Mouse (Mus musculus) midbrain, embryonic 13.5 days (tissue): Measurements from ENCODE around the gene Akr1b8. TPM values are rescaled to one million over a fixed set of nuclear protein-coding genes. Genes with fewer than 3 reads are reported as not detected.
"Not testable (repeated sequence)": the region's sequence is repeated elsewhere in the genome, so short reads cannot be mapped to it uniquely, and the experiment has no call there.

Experiments used
- ATAC-seq: fragments of 200-750 bp; cut with Nextera tagmentation; 2 replicates; pipeline ENCODE4 v1.8.0; 2017; ENCODE audit warnings: mild to moderate bottlenecking, moderate TSS enrichment, moderate library complexity
- H3K27ac ChIP-seq: fragments of 300-500 bp; sonication (generic); 2 replicates; pipeline ENCODE4 v1.5.1; 2015; ENCODE audit warnings: inconsistent platforms, mild to moderate bottlenecking, moderate library complexity
- H3K27me3 ChIP-seq: fragments of 300-500 bp; sonication (generic); 2 replicates; pipeline ENCODE4 v1.6.1; 2015; ENCODE audit warnings: mild to moderate bottlenecking, inconsistent platforms
- H3K36me3 ChIP-seq: fragments of 300-500 bp; sonication (generic); 2 replicates; pipeline ENCODE4 v1.6.1; 2015; ENCODE audit warnings: mild to moderate bottlenecking, inconsistent platforms
- H3K4me1 ChIP-seq: fragments of 300-500 bp; sonication (generic); replicated peaks from 2 replicates; pipeline ENCODE4 v1.6.1; 2015; ENCODE audit warnings: inconsistent platforms
- H3K4me2 ChIP-seq: fragments of 300-500 bp; sonication (generic); replicated peaks from 2 replicates; pipeline ENCODE4 v1.6.1; 2015; ENCODE audit warnings: moderate library complexity, mild to moderate bottlenecking, inconsistent platforms
- H3K4me3 ChIP-seq: fragments of 300-500 bp; sonication (generic); replicated peaks from 2 replicates; pipeline ENCODE4 v1.5.1; 2015; ENCODE audit warnings: mild to moderate bottlenecking, inconsistent platforms
- H3K9ac ChIP-seq: fragments of 300-500 bp; sonication (generic); replicated peaks from 2 replicates; pipeline ENCODE4 v1.6.1; 2015; ENCODE audit warnings: mild to moderate bottlenecking, inconsistent platforms
- H3K9me3 ChIP-seq: fragments of 300-500 bp; sonication (generic); 2 replicates; pipeline ENCODE4 v1.6.1; 2016; ENCODE audit warnings: mild to moderate bottlenecking, inconsistent platforms
- WGBS: fragments of 180-500 bp; shearing (Covaris S2); methylation state at CpG from one replicate; pipeline ENCODE4 v1.1.7; 2015; 5-methylcytosine and 5-hydroxymethylcytosine counted together
- polyA plus RNA-seq: library from polyadenylated mRNA; unstranded; fragments of >200 nt; fragmentation: Nextera tagmentation; extraction: Ambion mirVana; gene quantifications from 2 replicates; pipeline ENCODE4 v1.2.1, GENCODE M21; 2015

Gene Akr1b8
- polyA plus RNA-seq, 1 experiment from 2014 or later, result 6.8 TPM

DNA sequence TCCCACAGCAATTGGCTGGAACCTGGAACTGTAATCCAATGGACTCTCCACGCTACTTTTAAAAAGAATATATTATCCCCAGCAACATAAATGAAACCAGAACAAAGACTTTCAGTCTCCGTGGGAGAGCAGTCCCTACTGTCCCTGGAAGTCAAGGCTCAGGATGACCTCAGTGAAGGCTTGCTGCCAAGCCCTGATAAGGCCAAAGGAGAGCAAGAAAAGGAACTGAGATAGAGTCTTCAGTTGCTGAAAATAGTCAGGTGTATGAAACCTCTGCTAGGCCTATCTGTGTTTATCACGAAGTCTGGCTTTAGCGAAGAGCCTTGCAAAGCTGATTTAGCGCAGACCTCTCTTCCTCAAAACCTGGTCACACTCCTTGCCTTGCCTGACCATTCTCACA lies 22.5 kb upstream of the Akr1b8 start:
- H3K4me1 ChIP-seq, result no peaks in the 10 kb centered on the region
- no peaks in the 10 kb centered on the region for H3K27me3 ChIP-seq
- H3K4me2 ChIP-seq, result no peak overlapping the region
- H3K27ac ChIP-seq, result no peak overlapping the region
- WGBS, result 87% methylated on average over 5 of the region's 5 CpGs
- no peak overlapping the region for H3K9ac ChIP-seq
- H3K36me3 ChIP-seq, result no peaks in the 10 kb centered on the region
- H3K4me3 ChIP-seq, result no peak overlapping the region
- H3K9me3 ChIP-seq, result no peaks in the 10 kb centered on the region
- no peak for ATAC-seq

GRCm38 (mm10) chr6:34331804-34332203 lies 22.1 kb upstream of the Akr1b8 start:
- not testable (repeated sequence) for H3K4me3 ChIP-seq, H3K27ac ChIP-seq, H3K4me1 ChIP-seq, H3K4me2 ChIP-seq, H3K9ac ChIP-seq, H3K9me3 ChIP-seq, H3K27me3 ChIP-seq, ATAC-seq, H3K36me3 ChIP-seq
- WGBS, result 86% methylated on average over 12 of the region's 12 CpGs

- Histone ChIP-seq H3K36me3 (no peaks in the 10 kb centered on the region), H3K27ac (no peak overlapping the region), H3K9ac (no peak overlapping the region), H3K4me1 (no peaks in the 10 kb centered on the region), H3K4me2 (no peak overlapping the region), H3K9me3 (no peaks in the 10 kb centered on the region), H3K27me3 (no peaks in the 10 kb centered on the region), H3K4me3 (no peak overlapping the region)
- WGBS, result 92% methylated on average over 5 of the region's 5 CpGs
- no peak for ATAC-seq
These were observed 19.2 kb upstream of the Akr1b8 start for GRCm38 (mm10) chr6:34334673-34335072.

GRCm38 (mm10) chr6:34337799-34338198 lies 16.1 kb upstream of the Akr1b8 start:
- Histone ChIP-seq H3K9me3 (no peaks in the 10 kb centered on the region), H3K27ac (no peak overlapping the region), H3K4me2 (no peak overlapping the region), H3K4me1 (no peaks in the 10 kb centered on the region), H3K27me3 (no peaks in the 10 kb centered on the region), H3K36me3 (no peaks in the 10 kb centered on the region), H3K4me3 (no peak overlapping the region), H3K9ac (no peak overlapping the region)
- no peak for ATAC-seq
- WGBS, result 89% methylated on average over 2 of the region's 2 CpGs

- Histone ChIP-seq H3K4me3 (no peak overlapping the region), H3K36me3 (no peaks in the 10 kb centered on the region), H3K4me2 (no peak overlapping the region), H3K9me3 (no peaks in the 10 kb centered on the region), H3K27me3 (no peaks in the 10 kb centered on the region), H3K4me1 (0 out of 2 replicates have a peak, but pooled peaks cover 10% of the 10 kb centered on the region), H3K9ac (no peak overlapping the region), H3K27ac (no peak overlapping the region)
- no peak for ATAC-seq
- WGBS, result 91% methylated on average over 4 of the region's 4 CpGs
These were observed 11.9 kb upstream of the Akr1b8 start for GRCm38 (mm10) chr6:34341991-34342390.

GRCm38 (mm10) chr6:34342476-34342875 lies 11.4 kb upstream of the Akr1b8 start:
- H3K4me3 ChIP-seq, result no peak overlapping the region
- 91% methylated on average over 2 of the region's 2 CpGs for WGBS
- no peak for ATAC-seq
- H3K4me2 ChIP-seq, result no peak overlapping the region
- H3K27ac ChIP-seq, result no peak overlapping the region
- H3K36me3 ChIP-seq, result no peaks in the 10 kb centered on the region
- no peaks in the 10 kb centered on the region for H3K9me3 ChIP-seq
- no peaks in the 10 kb centered on the region for H3K27me3 ChIP-seq
- H3K4me1 ChIP-seq, result 0 out of 2 replicates have a peak, but pooled peaks cover 10% of the 10 kb centered on the region
- no peak overlapping the region for H3K9ac ChIP-seq

GRCm38 (mm10) chr6:34343426-34343825 lies 10.5 kb upstream of the Akr1b8 start:
- no peak overlapping the region for H3K27ac ChIP-seq
- no peak for ATAC-seq
- no peaks in the 10 kb centered on the region for H3K36me3 ChIP-seq
- H3K9ac ChIP-seq, result no peak overlapping the region
- H3K4me1 ChIP-seq, result 0 out of 2 replicates have a peak, but pooled peaks cover 10% of the 10 kb centered on the region
- H3K4me3 ChIP-seq, result no peak overlapping the region
- H3K27me3 ChIP-seq, result no peaks in the 10 kb centered on the region
- WGBS, result 86% methylated on average over 6 of the region's 6 CpGs
- no peak overlapping the region for H3K4me2 ChIP-seq
- H3K9me3 ChIP-seq, result no peaks in the 10 kb centered on the region

GRCm38 (mm10) chr6:34344135-34344850 lies 9.6 kb upstream of the Akr1b8 start:
- WGBS, result 29% methylated on average over 10 of the region's 10 CpGs
- no peak overlapping the region for H3K27ac ChIP-seq
- H3K27me3 ChIP-seq, result no peaks in the 10 kb centered on the region
- no peak for ATAC-seq
- no peaks in the 10 kb centered on the region for H3K9me3 ChIP-seq
- no peak overlapping the region for H3K9ac ChIP-seq
- 0 out of 2 replicates have a peak overlapping the region, but pooled peaks have one; percentile 5 for H3K4me2 ChIP-seq
- no peak overlapping the region for H3K4me3 ChIP-seq
- 0 out of 2 replicates have a peak, but pooled peaks cover 10% of the 10 kb centered on the region for H3K4me1 ChIP-seq
- H3K36me3 ChIP-seq, result no peaks in the 10 kb centered on the region

GRCm38 (mm10) chr6:34344935-34345334 lies 9.0 kb upstream of the Akr1b8 start:
- Histone ChIP-seq H3K4me1 (0 out of 2 replicates have a peak, but pooled peaks cover 10% of the 10 kb centered on the region), H3K9me3 (no peaks in the 10 kb centered on the region), H3K36me3 (no peaks in the 10 kb centered on the region), H3K4me3 (no peak overlapping the region), H3K9ac (no peak overlapping the region), H3K4me2 (0 out of 2 replicates have a peak overlapping the region, but pooled peaks have one; percentile 5), H3K27ac (no peak overlapping the region), H3K27me3 (no peaks in the 10 kb centered on the region)
- ATAC-seq, result no peak
- WGBS, result 18% methylated on average over 9 of the region's 9 CpGs

DNA sequence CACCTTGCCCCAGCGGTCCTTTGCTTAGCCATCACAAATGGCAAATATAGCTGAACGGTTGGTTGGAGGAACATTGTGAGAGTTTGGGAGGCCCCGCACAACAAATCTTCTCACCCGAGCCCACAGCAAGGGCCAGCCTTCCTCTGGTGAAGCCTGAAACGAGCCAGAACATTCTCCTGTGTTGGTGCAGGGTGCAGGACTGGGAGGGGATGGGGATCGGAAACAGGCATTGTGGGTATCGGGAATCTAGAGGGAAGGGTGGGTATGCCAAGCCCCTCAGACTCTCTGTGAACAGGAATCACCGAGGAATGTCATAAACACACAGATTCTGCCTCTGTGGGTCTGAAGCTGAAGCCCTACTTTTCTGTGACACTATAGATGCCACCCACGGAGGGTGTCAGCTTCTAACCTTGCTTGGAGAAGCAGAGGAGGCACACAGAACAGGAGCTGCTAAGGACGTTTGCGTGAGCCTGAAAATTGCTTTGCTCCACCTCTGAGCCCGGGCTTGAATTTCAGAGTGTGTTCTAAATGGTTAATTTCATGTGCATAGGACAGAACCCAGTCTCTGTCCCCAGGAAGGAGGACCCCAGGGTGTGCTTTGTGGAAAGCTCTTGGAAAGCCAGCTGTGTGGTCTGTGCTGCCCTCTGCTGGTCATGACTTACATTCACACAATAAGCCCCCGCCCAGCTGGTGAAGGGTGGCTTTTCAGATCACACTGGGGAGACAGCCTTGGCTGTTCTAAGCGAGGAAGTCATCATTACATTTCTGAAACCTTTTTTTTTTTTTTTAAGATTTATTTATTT lies 7.6 kb upstream of the Akr1b8 start:
- no peak overlapping the region for H3K27ac ChIP-seq
- no peaks in the 10 kb centered on the region for H3K27me3 ChIP-seq
- ATAC-seq, result peak; percentile 89
- H3K36me3 ChIP-seq, result no peaks in the 10 kb centered on the region
- no peak overlapping the region for H3K4me2 ChIP-seq
- H3K4me1 ChIP-seq, result 0 out of 2 replicates have a peak, but pooled peaks cover 10% of the 10 kb centered on the region
- no peak overlapping the region for H3K9ac ChIP-seq
- H3K9me3 ChIP-seq, result no peaks in the 10 kb centered on the region
- no peak overlapping the region for H3K4me3 ChIP-seq
- 50% methylated on average over 14 of the region's 14 CpGs for WGBS

GRCm38 (mm10) chr6:34350037-34350699 lies 3.8 kb upstream of the Akr1b8 start:
- no peak overlapping the region for H3K4me2 ChIP-seq
- H3K27me3 ChIP-seq, result no peaks in the 10 kb centered on the region
- H3K9ac ChIP-seq, result no peak overlapping the region
- no peak overlapping the region for H3K4me3 ChIP-seq
- 85% methylated on average over 12 of the region's 12 CpGs for WGBS
- ATAC-seq, result no peak
- H3K9me3 ChIP-seq, result no peaks in the 10 kb centered on the region
- H3K27ac ChIP-seq, result no peak overlapping the region
- H3K4me1 ChIP-seq, result peaks cover 10% of the 10 kb centered on the region
- H3K36me3 ChIP-seq, result no peaks in the 10 kb centered on the region

DNA sequence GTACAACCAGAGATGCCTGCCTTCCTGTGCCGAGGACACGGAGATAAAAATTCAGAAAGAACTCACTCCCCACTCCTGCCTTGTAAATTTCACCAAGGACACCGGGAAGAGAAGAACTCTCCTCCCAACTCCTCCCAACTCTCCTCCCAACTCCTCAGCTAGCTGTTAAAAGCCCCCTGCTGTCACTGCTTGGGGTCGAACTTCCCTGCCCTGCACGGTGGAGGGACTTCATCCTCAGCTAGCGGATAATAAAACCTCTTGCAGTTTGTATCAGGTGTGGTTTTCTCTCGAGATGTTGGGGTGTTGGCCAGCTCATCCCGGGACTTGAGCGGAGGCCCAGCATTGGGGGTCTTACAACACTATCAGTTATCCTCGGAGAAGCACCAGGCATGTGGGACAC lies 2.4 kb upstream of the Akr1b8 start:
- H3K4me2 ChIP-seq, H3K4me3 ChIP-seq, H3K27me3 ChIP-seq, H3K9me3 ChIP-seq, H3K36me3 ChIP-seq, ATAC-seq, H3K9ac ChIP-seq, H3K27ac ChIP-seq, H3K4me1 ChIP-seq: not testable (repeated sequence)
- 52% methylated on average over 10 of the region's 10 CpGs for WGBS
